Mouse (Mus musculus) hindbrain, embryonic 14.5 days (tissue): ENCODE results near the gene Rras2. TPM values are rescaled to one million over a fixed set of nuclear protein-coding genes. Genes with fewer than 3 reads are reported as not detected.

Experiments used
- ATAC-seq: fragments of 200-750 bp; cut with Nextera tagmentation; 2 replicates; pipeline ENCODE4 v1.8.0; 2017; ENCODE audit warnings: moderate number of reproducible peaks, mild to moderate bottlenecking, moderate TSS enrichment, moderate library complexity; ENCODE audit not compliant: low FRiP score
- DNase-seq: peaks from one replicate; pipeline ENCODE4 v3.0.0-alpha.2; 2015; ENCODE audit warnings: low spot score
- H3K27ac ChIP-seq: fragments of 300-500 bp; sonication (generic); 2 replicates; pipeline ENCODE4 v1.5.1; 2014; ENCODE audit warnings: mild to moderate bottlenecking, moderate library complexity
- H3K27me3 ChIP-seq: fragments of 300-500 bp; sonication (generic); 2 replicates; pipeline ENCODE4 v1.6.1; 2014; ENCODE audit warnings: mild to moderate bottlenecking, low read length, mixed read lengths; ENCODE audit not compliant: control insufficient read depth, insufficient read depth
- H3K36me3 ChIP-seq: fragments of 300-500 bp; sonication (generic); replicated peaks from 2 replicates; pipeline ENCODE4 v1.6.1; 2014; ENCODE audit not compliant: control insufficient read depth, insufficient read depth
- H3K4me1 ChIP-seq: fragments of 300-500 bp; sonication (generic); replicated peaks from 2 replicates; pipeline ENCODE4 v1.6.1; 2014; ENCODE audit warnings: antibody characterized with exemption, low read length, mixed read lengths; ENCODE audit not compliant: control insufficient read depth, insufficient read depth
- H3K4me2 ChIP-seq: fragments of 300-500 bp; sonication (generic); replicated peaks from 2 replicates; pipeline ENCODE4 v1.6.1; 2014; ENCODE audit warnings: mild to moderate bottlenecking, moderate library complexity
- H3K4me3 ChIP-seq: fragments of 300-500 bp; sonication (generic); replicated peaks from 2 replicates; pipeline ENCODE4 v1.5.1; 2014; ENCODE audit warnings: mild to moderate bottlenecking, low read length
- H3K9ac ChIP-seq: fragments of 300-500 bp; sonication (generic); 2 replicates; pipeline ENCODE4 v1.6.1; 2014
- H3K9me3 ChIP-seq: fragments of 300-500 bp; sonication (generic); 2 replicates; pipeline ENCODE4 v1.6.1; 2016; ENCODE audit warnings: low read length; ENCODE audit not compliant: control insufficient read depth
- WGBS: fragments of 180-500 bp; shearing (Covaris S2); extraction: QIAGEN DNeasy Blood & Tissue Kit; methylation state at CpG from one replicate; pipeline ENCODE4 v1.1.7; 2014; 5-methylcytosine and 5-hydroxymethylcytosine counted together
- polyA plus RNA-seq: library from polyadenylated mRNA; unstranded; fragments of >200 nt; fragmentation: Nextera tagmentation; extraction: Ambion mirVana; gene quantifications from 2 replicates; pipeline ENCODE4 v1.2.1, GENCODE M21; 2014

The Rras2 gene
- polyA plus RNA-seq, 1 experiment from 2014 or later = 23.9 TPM

DNA sequence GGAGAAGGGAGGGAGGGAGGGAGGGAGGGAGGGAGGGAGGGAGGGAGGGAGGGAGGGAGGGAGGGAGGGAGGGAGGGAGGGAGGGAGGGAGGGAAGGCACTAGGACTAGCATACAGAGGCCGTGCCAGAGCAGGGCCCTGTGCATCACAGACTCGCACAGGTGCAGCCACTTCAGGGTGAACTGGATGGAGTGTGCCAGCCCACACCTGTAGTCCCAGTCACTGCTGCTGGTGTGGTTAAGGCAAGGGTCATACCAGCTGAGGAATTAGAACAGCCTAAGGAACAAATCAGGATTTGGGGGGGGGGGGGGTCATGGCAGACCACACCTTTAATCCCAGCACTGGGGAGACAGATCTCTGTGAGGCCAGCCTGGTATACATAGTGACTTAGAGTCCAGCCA is 34.5 kb downstream of the Rras2 start:
- 90% methylated on average over 2 of the region's 2 CpGs for WGBS
- H3K4me1 ChIP-seq = no peaks in the 10 kb centered on the region
- ATAC-seq = no peak

GRCm38 (mm10) chr7:114081633-114082420 is 35.8 kb downstream of the Rras2 start:
- Histone ChIP-seq H3K9me3 (no peaks in the 10 kb centered on the region), H3K27ac (no peak overlapping the region), H3K36me3 (no peaks in the 10 kb centered on the region), H3K9ac (no peak overlapping the region), H3K4me3 (no peak overlapping the region), H3K4me1 (no peaks in the 10 kb centered on the region), H3K4me2 (no peak overlapping the region), H3K27me3 (no peaks in the 10 kb centered on the region)
- DNase-seq = no peak
- 84% methylated on average over 21 of the region's 21 CpGs for WGBS
- no peak for ATAC-seq

More for the DNA sequence above, 34.5 kb downstream of the Rras2 start:
- no peak overlapping the region for H3K4me3 ChIP-seq
- H3K4me2 ChIP-seq = no peak overlapping the region
- H3K27ac ChIP-seq = no peak overlapping the region
- DNase-seq = no peak
- no peaks in the 10 kb centered on the region for H3K36me3 ChIP-seq
- H3K9me3 ChIP-seq = no peaks in the 10 kb centered on the region
- no peaks in the 10 kb centered on the region for H3K27me3 ChIP-seq
- H3K9ac ChIP-seq = no peak overlapping the region

DNA sequence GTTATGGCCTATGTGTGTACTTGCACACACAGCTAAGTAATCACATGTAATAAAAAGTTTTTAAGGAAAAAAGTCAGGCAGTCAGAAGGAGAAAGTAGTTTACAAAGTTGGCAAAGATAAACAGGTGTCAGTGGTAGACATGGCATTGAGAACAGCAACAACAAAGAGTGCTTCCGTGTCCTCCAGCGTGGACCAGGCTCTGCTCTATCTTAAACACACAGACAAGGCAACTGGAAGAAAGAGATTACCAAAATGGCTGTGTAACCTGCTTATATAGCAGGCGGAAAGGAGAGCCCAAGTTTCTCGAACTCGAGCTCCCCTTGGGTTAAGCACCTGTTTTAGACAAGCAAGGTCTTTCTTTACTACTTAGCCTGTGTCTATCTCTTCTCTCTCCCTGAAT is 37.3 kb downstream of the Rras2 start:
- no peaks in the 10 kb centered on the region for H3K4me1 ChIP-seq
- H3K27me3 ChIP-seq = no peaks in the 10 kb centered on the region
- WGBS = 98% methylated on average over 5 of the region's 5 CpGs
- no peak overlapping the region for H3K27ac ChIP-seq
- no peaks in the 10 kb centered on the region for H3K36me3 ChIP-seq
- ATAC-seq (no peak), DNase-seq (no peak)
- H3K9ac ChIP-seq = no peak overlapping the region
- no peaks in the 10 kb centered on the region for H3K9me3 ChIP-seq
- H3K4me3 ChIP-seq = no peak overlapping the region
- no peak overlapping the region for H3K4me2 ChIP-seq

DNA sequence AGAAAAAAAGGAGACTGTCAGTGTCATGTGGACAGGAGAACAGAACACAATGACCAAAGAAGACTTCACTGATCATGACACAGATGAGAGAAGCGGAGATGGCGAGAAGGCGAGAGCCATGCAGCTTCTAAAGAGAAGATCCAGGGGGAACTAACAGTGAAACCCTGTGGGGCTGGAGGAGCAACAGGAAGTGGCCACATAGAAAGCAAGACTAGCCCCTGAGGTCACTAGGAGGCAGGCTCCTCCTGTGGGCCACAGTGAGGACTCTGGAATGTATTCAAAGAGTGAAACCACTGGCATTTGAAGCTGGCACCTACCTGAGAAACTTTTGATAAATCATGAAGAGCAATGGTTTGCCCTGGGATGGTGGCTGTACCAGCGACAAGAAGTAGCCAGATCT is 38.2 kb downstream of the Rras2 start:
- Histone ChIP-seq H3K4me1 (no peaks in the 10 kb centered on the region), H3K9ac (no peak overlapping the region), H3K4me2 (no peak overlapping the region), H3K27me3 (no peaks in the 10 kb centered on the region), H3K9me3 (no peaks in the 10 kb centered on the region), H3K36me3 (no peaks in the 10 kb centered on the region), H3K4me3 (no peak overlapping the region), H3K27ac (no peak overlapping the region)
- 98% methylated on average over 4 of the region's 4 CpGs for WGBS
- ATAC-seq = no peak
- DNase-seq = no peak

GRCm38 (mm10) chr7:114074595-114074994 is 43.0 kb downstream of the Rras2 start:
- WGBS = 95% methylated on average over 2 of the region's 2 CpGs
- ATAC-seq = no peak
- Histone ChIP-seq H3K36me3 (no peaks in the 10 kb centered on the region), H3K27ac (no peak overlapping the region), H3K4me3 (no peak overlapping the region), H3K9me3 (no peaks in the 10 kb centered on the region), H3K27me3 (no peaks in the 10 kb centered on the region), H3K4me2 (no peak overlapping the region), H3K4me1 (peaks cover 9% of the 10 kb centered on the region; the same call in 1 of the 2 replicates), H3K9ac (no peak overlapping the region)
- no peak for DNase-seq

DNA sequence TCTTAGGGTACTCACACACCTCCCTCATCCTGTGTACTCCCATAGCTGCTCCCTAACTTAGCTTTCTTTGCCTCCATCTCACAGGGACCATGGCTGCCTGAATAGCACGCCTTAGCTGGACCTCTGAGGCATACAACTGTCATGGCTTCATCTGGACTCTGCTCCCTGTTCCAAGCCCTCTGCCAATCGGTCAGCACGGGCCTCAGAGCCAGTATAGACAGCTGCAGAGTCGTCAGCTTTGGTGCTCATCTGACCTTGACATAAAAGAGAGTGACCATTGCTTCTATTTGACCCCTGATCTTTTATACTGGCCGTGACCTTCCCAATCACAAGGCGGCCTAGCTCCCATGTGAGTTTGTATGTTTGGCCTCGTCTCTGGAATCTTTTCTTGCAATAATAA is 43.4 kb downstream of the Rras2 start:
- 47% methylated on average over 7 of the region's 7 CpGs for WGBS
- Histone ChIP-seq H3K9me3 (no peaks in the 10 kb centered on the region), H3K27ac (no peak overlapping the region)

DNA sequence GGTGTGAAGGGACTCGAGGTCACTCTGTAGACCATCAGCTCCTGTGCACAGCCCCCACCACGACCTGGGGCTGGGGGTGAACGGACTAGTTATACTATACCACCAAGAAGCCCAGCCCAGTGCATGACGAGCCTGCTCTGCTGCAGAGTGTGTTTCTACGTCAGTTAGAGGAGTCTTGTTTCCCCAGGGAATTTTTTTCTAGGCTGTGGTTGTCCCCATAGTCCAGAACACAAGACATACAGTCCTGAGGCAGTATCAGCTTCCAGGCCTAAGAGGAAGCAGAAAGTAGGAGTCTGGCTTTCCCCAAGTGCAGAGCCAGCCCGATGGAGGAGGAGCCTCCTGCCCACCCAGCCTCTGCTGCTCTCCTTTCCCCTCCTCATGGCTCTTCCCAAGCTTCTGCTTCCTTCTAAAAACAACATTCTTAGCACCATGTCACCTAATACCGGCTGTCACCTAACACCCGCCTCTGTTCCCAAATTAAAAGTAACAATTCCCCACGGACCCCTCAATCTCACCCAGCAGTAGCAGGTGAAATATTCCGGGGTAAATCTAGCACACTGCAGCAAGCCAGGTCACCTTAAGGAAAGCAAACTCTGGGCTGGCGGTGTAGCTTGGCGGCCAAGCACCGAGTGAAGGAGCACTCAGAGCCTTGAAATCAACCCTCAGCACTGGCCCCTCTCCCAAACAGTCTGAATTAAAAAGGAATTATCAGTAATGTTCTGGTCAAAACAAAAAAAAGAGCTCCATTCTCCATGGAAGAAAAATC is 45.5 kb downstream of the Rras2 start:
- no peak overlapping the region for H3K4me2 ChIP-seq
- DNase-seq (no peak), ATAC-seq (no peak)
- no peaks in the 10 kb centered on the region for H3K27me3 ChIP-seq
- peaks cover 9% of the 10 kb centered on the region; the same call in 1 of the 2 replicates for H3K4me1 ChIP-seq
- WGBS = 42% methylated on average over 13 of the region's 13 CpGs
- H3K4me3 ChIP-seq = no peak overlapping the region
- no peak overlapping the region for H3K27ac ChIP-seq
- no peaks in the 10 kb centered on the region for H3K36me3 ChIP-seq
- H3K9me3 ChIP-seq = no peaks in the 10 kb centered on the region
- H3K9ac ChIP-seq = no peak overlapping the region

More for the DNA sequence above, 43.4 kb downstream of the Rras2 start:
- DNase-seq (no peak), ATAC-seq (no peak)
- no peak overlapping the region for H3K9ac ChIP-seq
- H3K4me2 ChIP-seq = no peak overlapping the region
- H3K36me3 ChIP-seq = no peaks in the 10 kb centered on the region
- H3K4me1 ChIP-seq = peaks cover 9% of the 10 kb centered on the region; the same call in 1 of the 2 replicates
- H3K4me3 ChIP-seq = no peak overlapping the region
- H3K27me3 ChIP-seq = no peaks in the 10 kb centered on the region

GRCm38 (mm10) chr7:114071395-114071794 is 46.2 kb downstream of the Rras2 start:
- H3K4me3 ChIP-seq = no peak overlapping the region
- ATAC-seq = no peak
- H3K36me3 ChIP-seq = no peaks in the 10 kb centered on the region
- 64% methylated on average over 5 of the region's 5 CpGs for WGBS
- no peak overlapping the region for H3K27ac ChIP-seq
- no peak overlapping the region for H3K9ac ChIP-seq
- no peak overlapping the region for H3K4me2 ChIP-seq
- H3K27me3 ChIP-seq = no peaks in the 10 kb centered on the region
- no peaks in the 10 kb centered on the region for H3K9me3 ChIP-seq
- H3K4me1 ChIP-seq = peaks cover 13% of the 10 kb centered on the region; the same call in 1 of the 2 replicates
- DNase-seq = no peak

- no peak for ATAC-seq
- no peak for DNase-seq
- no peaks in the 10 kb centered on the region for H3K9me3 ChIP-seq
- no peak overlapping the region for H3K4me3 ChIP-seq
- H3K4me2 ChIP-seq = no peak overlapping the region
- H3K27me3 ChIP-seq = no peaks in the 10 kb centered on the region
- no peaks in the 10 kb centered on the region for H3K36me3 ChIP-seq
- WGBS = 92% methylated on average over 3 of the region's 3 CpGs
- no peak overlapping the region for H3K9ac ChIP-seq
- H3K4me1 ChIP-seq = peaks cover 18% of the 10 kb centered on the region; the same call in 1 of the 2 replicates
- H3K27ac ChIP-seq = no peak overlapping the region
These were observed 47.1 kb downstream of the Rras2 start for GRCm38 (mm10) chr7:114070458-114070840.
